Mouse (Mus musculus): ENCODE measurements around the gene Gm20388. TPM values are rescaled to one million over a fixed set of nuclear protein-coding genes. Genes with fewer than 3 reads are reported as not detected.

Gene Gm20388
- total RNA-seq, 2 experiments from 2014 or later: 1.3 to 8.5 TPM

DNA sequence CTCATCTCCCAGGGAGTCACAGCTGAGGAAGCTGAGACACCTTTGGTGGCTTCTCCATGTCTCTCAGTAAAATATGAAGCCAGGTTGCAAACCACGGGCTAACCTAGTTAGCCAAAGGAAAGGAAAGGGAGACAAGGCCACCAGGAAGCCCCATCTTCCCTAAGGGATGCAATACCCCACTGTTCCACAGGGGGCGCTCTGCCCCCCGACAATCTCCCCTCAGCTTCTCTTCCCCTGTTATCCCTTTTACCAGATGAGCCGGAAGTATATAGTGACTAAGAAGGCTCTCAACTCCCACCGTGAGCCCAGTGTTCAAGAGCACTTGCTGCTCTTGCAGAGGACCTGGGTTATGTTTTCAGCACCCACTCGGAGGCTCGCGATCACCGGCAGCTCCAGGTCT, 1463.6 kb downstream of the Gm20388 start:
- no peak for DNase-seq (ENCODE audit: low spot score in 2 of 2)

GRCm38 (mm10) chr8:121374777-121375176, 1464.1 kb downstream of the Gm20388 start:
- DNase-seq (ENCODE audit: low spot score in 2 of 2): no peak

DNA sequence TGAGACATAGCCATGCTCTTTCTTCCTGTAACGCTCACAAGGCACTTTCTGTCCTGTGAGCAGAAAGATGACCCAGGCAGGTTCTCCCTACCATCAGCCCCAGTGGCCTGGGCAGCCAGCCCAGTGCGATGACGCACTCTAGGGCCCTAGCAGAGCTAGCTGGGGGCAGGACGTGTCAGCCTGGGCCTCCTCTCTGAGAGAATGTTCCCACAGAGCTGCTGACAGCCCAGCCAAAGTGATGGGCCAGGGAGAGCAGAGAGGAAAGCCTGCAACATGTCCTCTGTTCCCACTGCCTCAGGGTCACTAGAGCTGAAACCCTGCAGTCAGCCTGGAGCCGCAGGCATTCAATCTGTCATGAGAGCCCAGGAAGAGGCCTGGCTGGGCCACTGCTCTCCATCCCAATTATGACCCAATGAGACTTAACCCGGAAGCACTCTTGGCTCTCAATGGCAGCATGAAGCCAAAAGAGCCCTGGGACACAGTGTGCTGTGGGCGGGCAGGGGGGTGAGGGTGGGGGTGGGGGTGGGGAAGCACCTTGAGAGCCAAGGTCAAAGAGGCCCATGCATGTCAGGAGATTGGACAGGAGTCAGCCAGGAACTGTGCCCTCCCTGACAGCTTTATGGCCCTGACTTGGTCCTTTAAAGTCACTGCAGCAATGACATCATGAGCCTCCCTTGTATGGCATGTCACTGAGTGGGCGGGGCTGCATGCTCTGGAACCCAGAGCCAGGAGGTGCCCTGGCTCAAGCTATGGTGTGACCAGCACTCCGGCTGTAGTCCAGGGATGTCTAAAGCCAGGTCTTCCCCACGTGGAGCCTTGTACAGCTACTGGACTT, 1465.7 kb downstream of the Gm20388 start:
- DNase-seq (ENCODE audit: low spot score in 2 of 2): peak; percentile 75 to 81

DNA sequence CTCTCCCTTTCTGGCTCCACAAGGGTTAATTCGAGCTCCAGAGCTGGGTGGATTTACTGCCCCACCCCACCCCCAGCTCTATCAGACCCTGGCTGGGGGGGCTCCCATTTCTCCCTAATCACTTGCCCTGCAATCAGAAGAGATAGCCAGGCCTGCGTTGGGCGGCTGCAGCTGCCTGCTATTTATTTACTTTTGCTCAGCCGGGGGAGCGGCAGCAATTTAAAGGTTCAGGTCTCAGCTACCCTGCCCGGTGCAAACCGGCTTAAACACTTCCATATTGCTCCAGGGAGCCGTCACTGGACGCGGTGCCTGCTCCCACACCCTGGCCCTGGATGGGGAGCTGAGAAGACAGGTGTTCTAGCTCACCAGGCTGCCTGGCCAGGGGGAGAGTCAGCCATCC, 1467.0 kb downstream of the Gm20388 start:
- DNase-seq (ENCODE audit: low spot score in 2 of 2): no peak

GRCm38 (mm10) chr8:121379387-121379786, 1468.7 kb downstream of the Gm20388 start:
- DNase-seq (ENCODE audit: low spot score in 2 of 2): no peak

DNA sequence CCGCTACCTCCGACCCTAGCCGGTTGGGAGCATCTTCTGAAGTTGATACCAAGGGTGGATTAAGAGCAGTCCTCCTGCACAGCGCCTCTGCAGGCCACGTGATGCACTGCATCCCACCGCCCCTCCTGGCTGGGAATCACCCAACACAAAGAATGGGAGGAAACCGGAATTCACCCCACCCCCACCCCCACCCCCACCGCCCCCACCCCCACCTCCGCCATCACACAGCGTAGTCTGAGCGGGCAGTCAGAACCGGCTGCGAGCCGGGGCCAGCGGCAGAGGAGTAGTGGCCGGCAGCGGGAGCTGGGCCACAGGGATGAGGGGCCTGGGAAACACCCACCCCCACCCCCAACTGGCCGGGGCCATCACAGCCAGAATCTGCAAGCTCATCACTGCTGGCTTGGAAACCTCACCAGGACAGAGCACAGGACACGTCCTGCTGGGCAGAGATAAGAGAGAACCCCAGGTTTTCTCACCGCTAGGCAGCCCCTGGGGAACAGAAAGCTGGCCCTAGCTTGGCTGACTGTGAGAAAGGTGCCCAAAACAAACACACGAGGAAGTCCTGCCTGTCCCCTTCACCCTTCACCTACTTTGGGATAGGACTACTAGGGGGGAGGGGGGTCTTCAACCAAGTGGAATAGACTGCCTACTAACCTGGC, 1472.1 kb downstream of the Gm20388 start:
- peak; percentile 64 to 79 for DNase-seq (ENCODE audit: low spot score in 2 of 2)

DNA sequence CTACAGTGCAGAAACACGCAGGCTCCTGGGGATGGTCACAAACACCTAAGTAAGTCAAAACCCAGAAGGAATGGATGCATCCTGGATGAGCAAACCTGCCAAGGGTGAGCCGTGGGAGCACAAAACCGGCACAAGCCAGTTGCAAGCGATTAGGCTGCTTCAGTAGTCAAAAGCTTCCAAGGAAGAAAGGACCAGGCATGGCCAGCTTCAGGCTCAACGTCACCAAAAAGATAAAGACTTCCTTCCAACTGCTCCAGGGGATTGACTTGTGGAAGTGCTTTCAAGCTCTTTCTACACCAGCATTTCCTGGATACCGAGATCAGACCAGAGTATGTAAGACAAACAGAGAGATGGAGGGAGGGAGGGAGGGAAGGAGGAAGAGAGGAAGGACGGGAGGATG, 1474.9 kb downstream of the Gm20388 start:
- no peak for DNase-seq (ENCODE audit: low spot score in 2 of 2)

DNA sequence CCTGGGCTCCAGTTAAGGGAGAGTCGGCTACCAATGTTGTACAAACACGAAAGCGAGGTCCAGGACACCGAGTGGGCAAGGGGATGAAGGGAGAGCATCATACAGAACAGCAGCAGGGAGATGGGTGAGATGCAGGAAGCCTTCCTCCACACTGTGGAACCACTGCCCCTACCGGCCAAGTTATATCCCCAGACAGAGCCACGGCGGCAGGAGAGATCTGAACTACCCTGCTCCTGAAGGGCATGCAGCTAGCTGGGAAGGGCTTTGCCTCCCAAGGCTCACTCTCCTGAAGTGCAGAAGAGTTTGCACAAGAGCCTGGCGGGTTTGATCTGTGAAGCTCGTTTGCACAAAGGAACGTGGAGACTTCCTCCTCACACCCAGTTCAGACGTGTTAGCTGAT, 1480.0 kb downstream of the Gm20388 start:
- DNase-seq (ENCODE audit: low spot score in 2 of 2): no peak

GRCm38 (mm10) chr8:121391254-121391653, 1480.6 kb downstream of the Gm20388 start:
- no peak for DNase-seq (ENCODE audit: low spot score in 2 of 2)

- DNase-seq (ENCODE audit: low spot score in 2 of 2): no peak
These were observed 1481.1 kb downstream of the Gm20388 start for GRCm38 (mm10) chr8:121391771-121392170.

DNA sequence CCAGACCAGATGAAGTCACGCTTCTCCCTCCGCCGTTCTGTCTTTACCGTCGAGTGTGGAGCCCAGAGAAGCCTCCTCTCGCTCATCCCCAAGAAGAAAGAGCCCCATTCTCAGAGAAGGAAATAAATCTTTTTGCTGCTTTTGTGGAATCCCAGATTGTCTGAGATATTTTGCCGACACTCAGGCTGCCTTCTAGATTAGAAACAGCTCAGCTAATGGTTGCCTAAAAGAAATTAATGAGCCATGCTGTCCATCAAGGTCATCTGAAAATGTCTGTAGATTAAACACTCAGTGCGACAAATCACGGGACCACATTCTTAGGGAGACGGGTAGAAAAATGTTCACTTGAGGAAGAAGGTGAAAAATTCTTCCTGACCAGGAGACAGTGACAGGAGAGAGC, 1481.8 kb downstream of the Gm20388 start:
- no peak for DNase-seq (ENCODE audit: low spot score in 2 of 2)

- DNase-seq (ENCODE audit: low spot score in 2 of 2): peak; percentile 35 to 51
These were observed 1482.5 kb downstream of the Gm20388 start for GRCm38 (mm10) chr8:121393111-121393510.

GRCm38 (mm10) chr8:121394686-121395085, 1484.0 kb downstream of the Gm20388 start:
- no peak for DNase-seq (ENCODE audit: low spot score in 2 of 2)

DNA sequence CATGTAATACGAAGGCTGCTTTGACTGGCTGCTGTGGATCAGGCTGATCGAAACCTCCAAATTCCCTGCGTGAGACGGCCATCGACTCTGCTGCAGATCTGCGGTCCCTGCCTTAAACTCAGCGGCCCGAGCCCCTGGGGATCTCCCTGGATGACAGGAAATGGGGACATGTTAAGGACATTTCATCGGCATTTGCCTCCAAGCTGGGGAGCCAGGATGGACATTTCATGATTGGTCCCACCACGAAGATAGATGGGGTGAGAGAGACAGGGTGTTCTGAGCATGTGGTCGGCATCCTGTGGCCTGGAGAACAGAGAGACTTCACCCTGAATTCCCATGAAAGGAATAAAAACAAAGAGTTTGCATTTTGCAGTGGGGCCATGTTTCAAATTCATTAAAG, 1484.7 kb downstream of the Gm20388 start:
- no peak for DNase-seq (ENCODE audit: low spot score in 2 of 2)

GRCm38 (mm10) chr8:121396151-121396550, 1485.5 kb downstream of the Gm20388 start:
- no peak for DNase-seq (ENCODE audit: low spot score in 2 of 2)

DNA sequence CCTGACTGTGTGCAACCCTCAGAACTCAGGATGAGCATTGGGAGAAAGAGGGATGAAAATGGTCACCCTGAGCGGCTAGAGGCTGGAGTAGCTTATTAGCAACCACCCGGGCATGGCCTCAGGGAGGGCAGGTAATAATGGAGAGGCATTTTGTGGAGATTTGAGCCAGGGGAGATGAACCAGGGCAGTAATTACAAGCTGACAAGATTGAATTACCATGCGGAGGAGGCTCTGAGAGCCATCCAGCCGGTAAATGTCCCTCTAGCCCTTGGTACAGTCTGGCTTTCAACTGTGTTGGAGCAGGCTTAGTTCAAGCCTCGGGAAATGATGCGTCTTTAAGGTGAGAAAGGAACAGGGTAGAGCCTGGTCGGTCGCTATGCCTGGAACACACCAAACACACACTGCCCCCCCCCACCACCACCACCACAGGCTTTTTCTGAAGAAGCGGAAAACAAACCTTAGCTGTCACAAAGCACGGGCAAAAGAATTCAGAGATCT, 1486.6 kb downstream of the Gm20388 start:
- no peak for DNase-seq (ENCODE audit: low spot score in 2 of 2)

- no peak for DNase-seq (ENCODE audit: low spot score in 2 of 2)
These were observed 1487.4 kb downstream of the Gm20388 start for GRCm38 (mm10) chr8:121398081-121398480.

- no peak for DNase-seq (ENCODE audit: low spot score in 2 of 2)
These were observed 1488.1 kb downstream of the Gm20388 start for GRCm38 (mm10) chr8:121398724-121399123.

DNA sequence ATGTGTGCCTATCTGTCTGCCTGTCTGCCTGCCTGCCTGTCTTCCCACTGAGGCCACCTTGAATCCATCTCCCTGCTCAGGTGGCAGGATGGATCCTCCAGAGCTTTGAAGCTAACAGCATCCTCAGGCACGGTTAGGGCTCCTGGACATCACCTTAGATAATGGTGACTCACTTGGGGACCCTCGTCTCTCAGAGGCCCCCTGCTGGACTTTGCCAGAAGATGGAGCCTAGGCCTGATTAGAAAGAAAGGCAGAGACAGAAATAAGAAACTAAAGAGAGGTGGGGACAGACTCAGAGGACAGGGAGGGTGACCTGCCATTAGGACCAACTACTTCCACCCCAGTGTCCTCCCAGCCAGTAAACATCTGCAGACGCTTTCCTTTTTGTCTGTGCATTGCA, 1488.5 kb downstream of the Gm20388 start:
- no peak for DNase-seq (ENCODE audit: low spot score in 2 of 2)

GRCm38 (mm10) chr8:121400581-121400980, 1489.9 kb downstream of the Gm20388 start:
- DNase-seq (ENCODE audit: low spot score in 2 of 2): no peak

GRCm38 (mm10) chr8:121403821-121404220, 1493.2 kb downstream of the Gm20388 start:
- DNase-seq (ENCODE audit: low spot score in 2 of 2): no peak

GRCm38 (mm10) chr8:121418081-121418480, 1507.4 kb downstream of the Gm20388 start:
- peak in 1 of 2 experiments; percentile 16 for DNase-seq (ENCODE audit: low spot score in 2 of 2)

Measured in adrenal gland, adult 18-20 months (tissue).